Mouse (Mus musculus): Measurements from ENCODE around the gene Mindy2. TPM values are rescaled to one million over a fixed set of nuclear protein-coding genes. Genes with fewer than 3 reads are reported as not detected.

Mindy2 gene
- total and polyA plus RNA-seq, 2 experiments from 2014 or later: 16.5 to 37.3 TPM

DNA sequence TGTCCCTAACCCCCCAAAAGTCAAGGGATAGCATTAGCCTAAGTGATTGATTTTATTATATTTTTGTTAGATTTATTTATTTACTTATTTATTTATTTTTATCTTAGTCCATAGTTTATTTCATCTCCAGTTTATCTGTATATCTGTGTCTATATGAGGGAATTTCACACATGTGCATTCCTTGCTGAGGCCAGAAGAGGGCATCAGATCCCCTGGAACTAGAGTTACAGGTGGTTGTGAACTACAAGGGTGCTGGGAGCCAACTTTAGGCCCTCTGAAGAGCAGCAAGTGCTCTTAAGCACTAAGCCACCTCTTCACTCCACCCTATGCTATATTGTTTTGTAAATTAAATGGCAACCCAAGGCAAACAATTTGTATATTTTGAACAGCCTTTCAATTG lies 11.1 kb upstream of the Mindy2 start:
- Histone ChIP-seq H3K4me1 (ENCODE audit: insufficient read depth) (no peaks in the 10 kb centered on the region), H3K9ac (no peak overlapping the region), H3K4me3 (ENCODE audit: low read depth, low read length) (no peak overlapping the region), H3K27ac (ENCODE audit: low read depth, low read length) (no peak overlapping the region), H3K4me2 (ENCODE audit: low read depth) (no peak overlapping the region), H3K27me3 (ENCODE audit: insufficient read depth, low read length) (no peaks in the 10 kb centered on the region), H3K9me3 (ENCODE audit: low read length) (no peaks in the 10 kb centered on the region), H3K36me3 (ENCODE audit: insufficient read depth) (no peaks in the 10 kb centered on the region)
- ATAC-seq (no peak), DNase-seq (no peak)
- TF ChIP-seq CTCF (IDR thresholded peaks at IDR 0.05; ENCODE audit: low read depth): peak; percentile 58

DNA sequence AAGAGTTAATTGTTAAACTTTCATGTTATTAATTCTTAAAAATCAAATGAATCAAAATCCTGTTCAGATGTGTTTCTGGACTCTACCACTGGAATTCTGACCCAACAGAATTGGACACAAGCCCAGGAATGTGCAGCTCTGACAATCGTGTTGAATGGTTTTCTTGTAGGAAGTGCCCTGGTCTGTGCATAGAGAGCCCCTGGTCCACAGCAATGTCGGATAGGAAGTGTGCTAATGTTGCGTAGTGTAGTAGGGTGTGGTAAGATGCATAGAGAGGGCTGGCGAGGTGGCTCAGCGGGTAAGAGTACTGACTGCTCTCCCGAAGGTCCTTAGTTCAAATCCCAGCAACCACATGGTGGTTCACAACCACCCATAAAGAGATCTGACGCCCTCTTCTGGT lies 9.8 kb upstream of the Mindy2 start:
- H3K9ac ChIP-seq: no peak overlapping the region
- H3K4me2 ChIP-seq (ENCODE audit: low read depth): no peak overlapping the region
- no peaks in the 10 kb centered on the region for H3K27me3 ChIP-seq (ENCODE audit: insufficient read depth, low read length)
- DNase-seq (no peak), ATAC-seq (no peak)
- no peak overlapping the region for H3K27ac ChIP-seq (ENCODE audit: low read depth, low read length)
- H3K4me3 ChIP-seq (ENCODE audit: low read depth, low read length): no peak overlapping the region
- H3K36me3 ChIP-seq (ENCODE audit: insufficient read depth): no peaks in the 10 kb centered on the region
- no peaks in the 10 kb centered on the region for H3K9me3 ChIP-seq (ENCODE audit: low read length)
- H3K4me1 ChIP-seq (ENCODE audit: insufficient read depth): no peaks in the 10 kb centered on the region
- 68% methylated on average over 7 of the region's 7 CpGs for WGBS
- no peak for TF ChIP-seq CTCF (IDR thresholded peaks at IDR 0.05; ENCODE audit: low read depth)

DNA sequence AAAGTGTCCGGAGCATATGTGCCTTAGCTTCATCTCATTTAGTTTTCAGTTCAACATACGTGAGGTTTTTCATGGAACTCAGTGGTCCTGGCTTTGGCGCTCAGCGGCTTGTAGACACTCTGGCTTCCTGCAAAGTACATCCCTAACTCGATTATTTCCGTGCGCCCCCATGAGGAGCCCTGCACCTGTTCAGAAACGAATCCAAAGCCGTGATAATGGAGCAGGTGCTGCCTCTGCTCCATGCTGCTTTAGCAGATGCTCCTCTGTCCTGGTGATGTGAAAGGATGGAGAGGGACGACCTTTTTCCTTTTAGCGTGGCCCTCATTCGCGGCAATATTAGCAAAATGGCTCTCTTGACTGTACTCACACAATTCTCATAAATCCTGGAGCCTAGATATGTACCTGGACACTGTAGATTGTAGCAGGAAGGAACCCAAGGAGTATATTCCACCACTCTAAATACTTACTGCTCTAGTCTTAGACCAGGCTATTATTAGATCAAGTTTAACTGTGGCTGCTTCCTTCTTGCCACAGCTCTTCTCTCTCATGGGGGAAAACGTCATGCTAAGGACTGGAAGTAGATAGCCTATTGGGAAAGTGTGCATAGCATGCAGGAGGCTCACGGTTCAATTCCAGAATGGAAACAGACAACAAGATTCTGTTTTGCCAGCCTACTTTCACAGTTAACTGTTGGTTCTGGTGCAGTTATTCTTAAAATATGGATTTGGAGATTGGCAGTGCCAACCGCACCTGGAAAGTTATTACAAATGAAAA lies 8.6 kb upstream of the Mindy2 start:
- no peak overlapping the region for H3K4me3 ChIP-seq (ENCODE audit: low read depth, low read length)
- no peak overlapping the region for H3K4me2 ChIP-seq (ENCODE audit: low read depth)
- no peaks in the 10 kb centered on the region for H3K27me3 ChIP-seq (ENCODE audit: insufficient read depth, low read length)
- TF ChIP-seq CTCF (IDR thresholded peaks at IDR 0.05; ENCODE audit: low read depth): no peak
- no peak for DNase-seq
- H3K36me3 ChIP-seq (ENCODE audit: insufficient read depth): no peaks in the 10 kb centered on the region
- no peak overlapping the region for H3K9ac ChIP-seq
- H3K27ac ChIP-seq (ENCODE audit: low read depth, low read length): no peak overlapping the region
- no peaks in the 10 kb centered on the region for H3K9me3 ChIP-seq (ENCODE audit: low read length)
- ATAC-seq: no peak
- 75% methylated on average over 16 of the region's 16 CpGs for WGBS
- no peaks in the 10 kb centered on the region for H3K4me1 ChIP-seq (ENCODE audit: insufficient read depth)

DNA sequence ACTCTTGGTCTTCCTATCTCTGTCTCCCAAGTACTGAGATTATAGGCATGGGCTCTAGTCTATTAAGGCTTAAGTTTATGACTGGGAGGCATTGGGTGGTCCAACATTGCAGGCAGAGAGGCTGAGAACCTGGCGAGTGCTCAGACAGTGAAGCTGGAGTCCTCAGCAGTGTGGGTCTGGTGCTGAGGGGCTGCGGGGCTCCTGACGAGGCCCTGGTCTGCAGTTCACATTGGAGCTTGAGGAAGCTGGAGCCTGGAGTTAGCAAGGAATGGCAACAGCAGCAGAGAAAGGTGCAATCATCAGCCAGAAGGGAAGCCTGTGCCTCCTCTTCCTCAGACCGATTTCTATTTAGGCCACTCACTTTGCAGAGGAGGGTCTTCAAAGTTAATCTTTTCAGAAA lies 7.9 kb upstream of the Mindy2 start:
- Histone ChIP-seq H3K36me3 (ENCODE audit: insufficient read depth) (no peaks in the 10 kb centered on the region), H3K27me3 (ENCODE audit: insufficient read depth, low read length) (no peaks in the 10 kb centered on the region), H3K4me1 (ENCODE audit: insufficient read depth) (no peaks in the 10 kb centered on the region), H3K4me3 (ENCODE audit: low read depth, low read length) (no peak overlapping the region), H3K9ac (no peak overlapping the region), H3K9me3 (ENCODE audit: low read length) (no peaks in the 10 kb centered on the region), H3K4me2 (ENCODE audit: low read depth) (no peak overlapping the region), H3K27ac (ENCODE audit: low read depth, low read length) (no peak overlapping the region)
- WGBS: 81% methylated on average over 4 of the region's 4 CpGs
- TF ChIP-seq CTCF (IDR thresholded peaks at IDR 0.05; ENCODE audit: low read depth): no peak
- ATAC-seq: no peak
- no peak for DNase-seq

DNA sequence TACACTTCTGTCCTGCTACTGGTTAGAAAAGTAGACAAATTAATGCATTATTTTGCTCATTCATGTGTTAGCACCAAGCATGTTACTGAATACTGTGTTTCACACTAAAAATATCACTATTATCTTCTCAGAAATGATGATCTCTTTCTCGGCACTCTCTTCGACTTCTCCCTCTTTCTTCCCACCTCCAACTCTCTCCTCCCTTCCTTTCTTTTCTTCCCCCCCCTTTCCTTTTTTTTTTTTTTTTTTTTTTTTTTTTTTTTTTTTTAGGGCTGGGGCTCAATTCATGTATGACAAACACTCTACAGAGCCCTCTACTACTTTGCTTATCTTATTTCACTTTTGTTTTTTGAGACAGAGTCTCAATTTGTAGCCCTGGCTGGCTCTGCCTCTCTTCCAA lies 1.3 kb upstream of the Mindy2 start:
- TF ChIP-seq CTCF (IDR thresholded peaks at IDR 0.05; ENCODE audit: low read depth): no peak
- ATAC-seq (no peak), DNase-seq (no peak)
- Histone ChIP-seq H3K9me3 (ENCODE audit: low read length) (no peaks in the 10 kb centered on the region), H3K4me1 (ENCODE audit: insufficient read depth) (peaks cover 20% of the 10 kb centered on the region; the same call in 1 of the 2 replicates), H3K36me3 (ENCODE audit: insufficient read depth) (no peaks in the 10 kb centered on the region), H3K27ac (ENCODE audit: low read depth, low read length) (no peak overlapping the region), H3K9ac (no peak overlapping the region), H3K27me3 (ENCODE audit: insufficient read depth, low read length) (no peaks in the 10 kb centered on the region), H3K4me3 (ENCODE audit: low read depth, low read length) (no peak overlapping the region), H3K4me2 (ENCODE audit: low read depth) (no peak overlapping the region)
- WGBS: 75% methylated on average over 2 of the region's 2 CpGs

DNA sequence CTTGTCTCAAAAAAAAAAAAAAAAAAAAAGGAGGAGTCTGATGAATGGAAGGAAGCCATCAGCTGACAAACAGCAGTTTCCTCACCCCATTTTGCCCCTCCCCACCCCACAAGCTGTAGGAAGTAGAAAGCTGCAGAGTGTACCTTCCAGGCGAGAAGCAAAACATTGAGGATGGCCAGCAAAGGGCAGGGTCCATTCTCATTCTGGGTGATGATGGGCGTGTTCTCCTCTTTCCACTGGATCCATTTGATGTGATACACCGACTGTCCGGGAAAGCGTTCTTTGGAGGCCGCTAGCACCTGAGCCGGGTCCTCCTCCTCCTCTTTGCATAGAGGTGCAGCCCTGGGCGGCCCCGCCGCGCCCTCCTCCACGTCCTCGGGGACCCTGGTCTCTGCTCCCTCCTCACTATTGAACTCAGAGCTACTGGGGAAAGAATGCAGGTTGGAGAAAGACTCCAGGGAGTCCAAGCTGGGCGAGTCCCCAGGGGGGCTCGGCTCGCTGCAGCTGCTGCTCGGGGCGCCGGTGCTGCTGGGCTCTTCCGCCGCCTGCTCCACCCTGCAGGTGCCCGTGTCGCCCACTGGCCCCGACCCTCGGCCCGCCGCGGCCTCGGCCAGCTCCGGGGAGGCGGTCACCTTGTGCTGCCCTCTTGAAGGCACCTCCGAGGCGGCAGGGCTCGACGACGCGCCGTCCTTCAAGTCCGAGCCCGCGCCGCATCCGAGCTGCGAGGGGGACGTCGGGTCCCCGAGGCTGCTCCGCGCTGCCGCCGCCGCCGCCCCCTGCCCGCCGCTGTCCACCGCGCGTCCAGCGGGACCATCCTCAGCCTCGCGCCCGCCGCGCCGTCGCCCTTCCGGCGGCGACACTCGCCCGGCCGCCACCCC lies 605 bp downstream of the Mindy2 start, which contains the start of gene Gm10642:
TSS of gene Gm10642 (plus strand) at position 122 of the 878 bp plus-strand sequence.
- Histone ChIP-seq H3K9ac (peak within 1 kb of the TSS; percentile 93), H3K4me3 (ENCODE audit: low read depth, low read length) (peak within 1 kb of the TSS; percentile 75), H3K27ac (ENCODE audit: low read depth, low read length) (peak within 1 kb of the TSS; percentile 90), H3K27me3 (ENCODE audit: insufficient read depth, low read length) (no peaks in the 10 kb centered on the region), H3K4me1 (ENCODE audit: insufficient read depth) (peaks cover 28% of the 10 kb centered on the region), H3K36me3 (ENCODE audit: insufficient read depth) (no peaks in the 10 kb centered on the region), H3K4me2 (ENCODE audit: low read depth) (peak within 1 kb of the TSS; percentile 67), H3K9me3 (ENCODE audit: low read length) (no peaks in the 10 kb centered on the region)
- ATAC-seq: peak; percentile 47
- peak; percentile 72 for DNase-seq
- no peak for TF ChIP-seq CTCF (IDR thresholded peaks at IDR 0.05; ENCODE audit: low read depth)
- 6% methylated on average over 69 of the region's 72 CpGs for WGBS

DNA sequence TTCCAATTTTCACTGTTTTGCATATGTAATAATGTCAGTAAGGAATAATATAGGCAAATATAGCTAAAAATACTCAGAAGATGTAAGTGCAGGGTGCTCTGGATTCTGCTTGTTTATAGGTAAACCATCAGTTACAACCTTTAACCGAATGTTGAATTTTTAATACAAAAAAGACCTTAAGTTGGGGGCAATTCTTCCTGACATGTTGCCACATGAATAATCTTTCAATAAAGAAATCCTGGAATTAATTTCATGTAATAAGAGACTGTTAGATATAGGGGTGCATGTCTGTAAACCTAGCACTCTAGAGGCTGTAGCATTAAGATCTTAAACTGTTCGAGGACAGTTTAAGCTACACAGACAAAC lies 1.2 kb downstream of the Mindy2 start:
- Histone ChIP-seq H3K4me2 (ENCODE audit: low read depth) (peak overlapping the region; percentile 67), H3K4me3 (ENCODE audit: low read depth, low read length) (peak overlapping the region; percentile 75), H3K9ac (peak overlapping the region; percentile 93), H3K4me1 (ENCODE audit: insufficient read depth) (peaks cover 28% of the 10 kb centered on the region), H3K27me3 (ENCODE audit: insufficient read depth, low read length) (no peaks in the 10 kb centered on the region), H3K27ac (ENCODE audit: low read depth, low read length) (no peak overlapping the region), H3K36me3 (ENCODE audit: insufficient read depth) (no peaks in the 10 kb centered on the region), H3K9me3 (ENCODE audit: low read length) (no peaks in the 10 kb centered on the region)
- DNase-seq (no peak), ATAC-seq (no peak)
- TF ChIP-seq CTCF (IDR thresholded peaks at IDR 0.05; ENCODE audit: low read depth): no peak
- 29% methylated on average over 2 of the region's 2 CpGs for WGBS
